ENCODE assay signal across 12 mouse cellular contexts in genomic region chr9:99869275-99869674, GRCm38 (mm10). TPM values are rescaled to one million over a fixed set of nuclear protein-coding genes. Genes with fewer than 3 reads are reported as not detected.
A peak's percentile ranks its signal among the peaks of the same experiment; 100 is the strongest.
DNase-seq lines count a peak whose midpoint lies in the region; ATAC-seq and TF ChIP-seq lines count a peak whose summit lies in the region.
"Had no signal": no experiment of that assay in that cellular context is flagged by ENCODE, and none has a peak within 500 bp of the region (broad histone marks: within the 10 kb centered on the region; RNA-seq: fewer than 3 reads in every experiment).

No protein-coding gene starts in this region.

- no peak for TF ChIP-seq EP300 in heart, adult 2 months (IDR thresholded peaks at IDR 0.05; ENCODE audit: insufficient read depth, low read depth, low read length)

- H3K4me2 ChIP-seq in heart, embryonic 16.5 days (ENCODE audit: low read depth, low read length): peak overlapping the region; percentile 45; the same call in 1 of the 2 replicates
- H3K4me2 ChIP-seq in hindbrain, embryonic 15.5 days: peak overlapping the region; percentile 41
- H3K4me2 ChIP-seq in neural tube, embryonic 12.5 days (replicated peaks): peak overlapping the region; percentile 49

- 0% methylated on average over 29 of the region's 29 CpGs for WGBS in heart, embryonic 16.5 days
- 2% methylated on average over 29 of the region's 29 CpGs for WGBS in heart, adult 2 months
- under 1% methylated on average over 29 of the region's 29 CpGs for WGBS in hindbrain, embryonic 15.5 days
- under 1% methylated on average over 29 of the region's 29 CpGs for WGBS in neural tube, embryonic 12.5 days

- no peaks in the 10 kb centered on the region for H3K79me2 ChIP-seq in heart, adult 2 months (replicated peaks; ENCODE audit: control insufficient read depth, insufficient read depth, low read length)

- H3K9ac ChIP-seq in heart, embryonic 16.5 days (ENCODE audit: low read length): no peak overlapping the region
- no peak overlapping the region for H3K9ac ChIP-seq in heart, adult 2 months (ENCODE audit: low read depth, low read length)
- no peak overlapping the region for H3K9ac ChIP-seq in hindbrain, embryonic 15.5 days
- H3K9ac ChIP-seq in neural tube, embryonic 12.5 days: 0 out of 2 replicates have a peak overlapping the region, but pooled peaks have one; percentile 17

- DNase-seq in heart, adult 2 months: no peak
- DNase-seq in embryo, embryonic 11 days: peak; percentile 43
- no peak for DNase-seq in natural killer cell, adult 2 months (ENCODE audit: low spot score in 2 of 2)
- DNase-seq in adipocyte (ENCODE audit: low spot score): no peak
- no peak for DNase-seq in layer of hippocampus, adult 9-10 months (ENCODE audit: low spot score)
- DNase-seq: thymus, postnatal 14 days had no signal

- no peaks in the 10 kb centered on the region; the same call in 1 of the 2 replicates for H3K9me3 ChIP-seq in heart, embryonic 16.5 days (replicated peaks; ENCODE audit: control insufficient read depth, low read length)
- no peaks in the 10 kb centered on the region for H3K9me3 ChIP-seq in hindbrain, embryonic 15.5 days
- no peaks in the 10 kb centered on the region for H3K9me3 ChIP-seq in neural tube, embryonic 12.5 days

- peaks cover 81% of the 10 kb centered on the region for H3K27me3 ChIP-seq in heart, embryonic 16.5 days (ENCODE audit: control insufficient read depth, insufficient read depth, low read length)
- peaks cover 26% of the 10 kb centered on the region for H3K27me3 ChIP-seq in heart, adult 2 months (ENCODE audit: control insufficient read depth, insufficient read depth, low read length)
- H3K27me3 ChIP-seq in hindbrain, embryonic 15.5 days: peaks cover 75% of the 10 kb centered on the region
- peaks cover 94% of the 10 kb centered on the region for H3K27me3 ChIP-seq in neural tube, embryonic 12.5 days (replicated peaks)

- peaks cover 7% of the 10 kb centered on the region; the same call in 1 of the 2 replicates for H3K4me1 ChIP-seq in heart, embryonic 16.5 days (ENCODE audit: control insufficient read depth, insufficient read depth, low read length)
- H3K4me1 ChIP-seq in heart, adult 2 months (ENCODE audit: control insufficient read depth, insufficient read depth, low read length): no peaks in the 10 kb centered on the region
- H3K4me1 ChIP-seq in hindbrain, embryonic 15.5 days (replicated peaks): peaks cover 27% of the 10 kb centered on the region
- H3K4me1 ChIP-seq in neural tube, embryonic 12.5 days: peaks cover 33% of the 10 kb centered on the region

- TF ChIP-seq POLR2A in heart, adult 2 months (IDR thresholded peaks at IDR 0.05; ENCODE audit: insufficient read depth, low read depth, low read length): no peak

- H3K4me3 ChIP-seq in heart, embryonic 16.5 days (ENCODE audit: low read length): peak overlapping the region; percentile 30
- H3K4me3 ChIP-seq in heart, adult 2 months: no peak overlapping the region
- peak overlapping the region; percentile 17 for H3K4me3 ChIP-seq in hindbrain, embryonic 15.5 days
- peak overlapping the region; percentile 11; the same call in 1 of the 2 replicates for H3K4me3 ChIP-seq in neural tube, embryonic 12.5 days
- H3K4me3 ChIP-seq: myocyte had no signal

- intact Hi-C loops in heart, adult 2 months (cut with DNase I): no loop called here

- ATAC-seq in heart, embryonic 16.5 days (replicated peaks; ENCODE audit: extremely low read depth, insufficient read depth, low FRiP score): no peak
- ATAC-seq in hindbrain, embryonic 15.5 days (ENCODE audit: low FRiP score, low read depth): no peak
- 0 out of 2 replicates have a peak, but pooled peaks have one; percentile 48 for ATAC-seq in neural tube, embryonic 12.5 days (ENCODE audit: low FRiP score, low read depth)

- H3K36me3 ChIP-seq in heart, embryonic 16.5 days (ENCODE audit: control insufficient read depth, insufficient read depth): no peaks in the 10 kb centered on the region
- H3K36me3 ChIP-seq in heart, adult 2 months (ENCODE audit: control insufficient read depth, insufficient read depth, low read length): no peaks in the 10 kb centered on the region
- H3K36me3 ChIP-seq in hindbrain, embryonic 15.5 days: no peaks in the 10 kb centered on the region
- H3K36me3 ChIP-seq in neural tube, embryonic 12.5 days: no peaks in the 10 kb centered on the region
- H3K36me3 ChIP-seq: G1E had no signal

- no peak overlapping the region for H3K27ac ChIP-seq in heart, embryonic 16.5 days (ENCODE audit: low read length)
- H3K27ac ChIP-seq in heart, adult 2 months: no peak overlapping the region
- H3K27ac ChIP-seq in hindbrain, embryonic 15.5 days (replicated peaks): no peak overlapping the region
- H3K27ac ChIP-seq in neural tube, embryonic 12.5 days: no peak overlapping the region

- TF ChIP-seq CTCF in heart, adult 2 months (IDR thresholded peaks at IDR 0.05): no peak

RNA-seq across cellular contexts. Expression of gene Sox14, which starts 6.7 kb away (rescaled TPM):
- 0.07 TPM in 1 of 2 replicates, not detected in the other for polyA plus RNA-seq in heart, embryonic 16.5 days (2015; fragmentation: Nextera tagmentation; extraction: Ambion mirVana)
- not detected for total RNA-seq in heart, adult 2 months (2021)
- not detected in 2 replicates for polyA plus RNA-seq in heart, adult 2 months (2012; rRNA removed)
- polyA plus RNA-seq in hindbrain, embryonic 15.5 days (2015; fragmentation: Nextera tagmentation; extraction: Ambion mirVana): 11.0 and 15.3 TPM in 2 replicates
- 7.4 and 8.2 TPM in 2 replicates for polyA plus RNA-seq in neural tube, embryonic 12.5 days (2016; fragmentation: Nextera tagmentation; extraction: Ambion mirVana)
- total RNA-seq: hematopoietic stem cell, adult 5-6 weeks had no signal
- polyA plus RNA-seq: G1E, myocyte had no signal
